Mouse (Mus musculus) left cerebral cortex, postnatal 4 days (tissue): ENCODE data around the gene Rmnd1. TPM values are rescaled to one million over a fixed set of nuclear protein-coding genes. Genes with fewer than 3 reads are reported as not detected.

Experiments used
- DNase-seq: peaks from one replicate; pipeline ENCODE4 v3.0.0-alpha.2; 2022
- intact Hi-C: fragments of 180-260 bp; cut with DNase I; formaldehyde crosslinking; loops from one replicate; pipeline ENCODE4 v1.15.1; 2025
- total RNA-seq, 2 experiments: library from RNA; stranded (reverse); gene quantifications; 2 replicates each; pipeline ENCODE4 v1.2.3; 2021

Rmnd1 gene
- total RNA-seq, 2 experiments from 2014 or later, result 25.2 to 29.7 TPM

- DNase-seq, result no peak
- intact Hi-C loops, result no loop called here
Observed at GRCm38 (mm10) chr10:4395321-4395720, 36.9 kb downstream of the Rmnd1 start.

- peak; percentile 15 for DNase-seq
- intact Hi-C loops, result no loop called here
Observed at GRCm38 (mm10) chr10:4391851-4392250, 40.3 kb downstream of the Rmnd1 start.

DNA sequence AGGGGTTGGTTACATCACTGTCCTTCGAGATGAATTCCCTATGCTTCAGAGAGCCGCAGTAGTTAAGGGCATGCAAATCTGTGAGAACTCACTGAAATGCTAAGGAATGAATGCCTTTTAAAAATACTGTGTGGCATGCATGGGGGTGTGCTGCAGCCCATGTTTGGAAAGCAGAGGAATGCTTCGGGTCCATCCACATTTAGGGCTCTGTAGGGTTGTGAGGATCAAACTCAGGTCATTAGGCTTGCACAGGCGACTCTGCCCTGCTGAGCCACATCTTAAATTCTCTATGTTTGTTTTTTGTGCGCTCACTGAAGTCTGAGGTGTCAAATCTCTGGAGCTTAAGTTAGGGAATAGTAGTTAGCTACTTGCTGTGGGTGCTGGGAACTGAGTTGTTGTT lies 41.1 kb downstream of the Rmnd1 start:
- DNase-seq, result no peak
- intact Hi-C loops, result no loop called here

- DNase-seq, result no peak
- intact Hi-C loops, result no loop called here
Observed at GRCm38 (mm10) chr10:4390550-4390949, 41.6 kb downstream of the Rmnd1 start.

- intact Hi-C loops, result no loop called here
- no peak for DNase-seq
Observed at GRCm38 (mm10) chr10:4389461-4390112, 42.6 kb downstream of the Rmnd1 start.

DNA sequence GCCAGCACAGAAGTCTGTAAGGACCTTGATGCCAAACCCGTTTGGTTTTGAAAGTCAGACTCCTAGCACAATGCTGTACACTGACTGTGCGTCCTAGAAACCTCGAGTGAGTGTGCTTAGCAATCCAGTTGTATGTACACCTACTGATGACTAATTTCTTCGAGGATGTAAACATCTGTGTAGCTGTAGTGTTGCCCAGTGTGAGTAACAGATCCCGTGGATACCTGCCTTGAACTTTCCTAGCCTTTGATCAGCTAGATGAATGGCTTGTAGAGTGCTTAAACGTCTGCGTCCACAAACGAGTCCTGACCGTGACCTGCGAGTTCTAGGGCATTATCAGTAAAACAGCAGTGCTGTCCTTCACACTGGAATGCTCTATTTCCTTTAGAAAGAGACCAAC lies 43.2 kb downstream of the Rmnd1 start:
- intact Hi-C loops, result no loop called here
- DNase-seq, result no peak

DNA sequence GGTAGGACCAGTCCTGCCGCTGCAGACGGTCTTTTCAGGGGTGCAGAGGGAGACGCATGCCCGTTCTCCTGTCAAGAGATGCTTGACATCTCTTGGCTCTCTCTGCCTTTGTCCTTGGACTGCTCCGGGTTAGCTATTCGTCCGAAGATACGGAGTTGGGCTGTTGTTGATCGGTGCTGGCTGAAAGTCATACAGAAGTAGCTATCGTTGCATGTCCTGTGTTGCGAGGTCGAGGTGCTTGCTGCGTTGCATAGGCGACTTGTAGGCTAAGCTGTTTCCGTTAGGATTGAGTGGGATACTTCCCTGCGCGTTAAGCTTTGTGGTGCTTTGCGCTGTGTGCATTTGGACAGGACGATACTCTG lies 43.8 kb downstream of the Rmnd1 start:
- DNase-seq, result no peak
- intact Hi-C loops, result no loop called here

- intact Hi-C loops, result no loop called here
- peak; percentile 78 for DNase-seq
Observed at GRCm38 (mm10) chr10:4387701-4388383, 44.3 kb downstream of the Rmnd1 start, which contains the start of gene Zbtb2. Gene Zbtb2 (minus strand): TSS chr10:4388108.

DNA sequence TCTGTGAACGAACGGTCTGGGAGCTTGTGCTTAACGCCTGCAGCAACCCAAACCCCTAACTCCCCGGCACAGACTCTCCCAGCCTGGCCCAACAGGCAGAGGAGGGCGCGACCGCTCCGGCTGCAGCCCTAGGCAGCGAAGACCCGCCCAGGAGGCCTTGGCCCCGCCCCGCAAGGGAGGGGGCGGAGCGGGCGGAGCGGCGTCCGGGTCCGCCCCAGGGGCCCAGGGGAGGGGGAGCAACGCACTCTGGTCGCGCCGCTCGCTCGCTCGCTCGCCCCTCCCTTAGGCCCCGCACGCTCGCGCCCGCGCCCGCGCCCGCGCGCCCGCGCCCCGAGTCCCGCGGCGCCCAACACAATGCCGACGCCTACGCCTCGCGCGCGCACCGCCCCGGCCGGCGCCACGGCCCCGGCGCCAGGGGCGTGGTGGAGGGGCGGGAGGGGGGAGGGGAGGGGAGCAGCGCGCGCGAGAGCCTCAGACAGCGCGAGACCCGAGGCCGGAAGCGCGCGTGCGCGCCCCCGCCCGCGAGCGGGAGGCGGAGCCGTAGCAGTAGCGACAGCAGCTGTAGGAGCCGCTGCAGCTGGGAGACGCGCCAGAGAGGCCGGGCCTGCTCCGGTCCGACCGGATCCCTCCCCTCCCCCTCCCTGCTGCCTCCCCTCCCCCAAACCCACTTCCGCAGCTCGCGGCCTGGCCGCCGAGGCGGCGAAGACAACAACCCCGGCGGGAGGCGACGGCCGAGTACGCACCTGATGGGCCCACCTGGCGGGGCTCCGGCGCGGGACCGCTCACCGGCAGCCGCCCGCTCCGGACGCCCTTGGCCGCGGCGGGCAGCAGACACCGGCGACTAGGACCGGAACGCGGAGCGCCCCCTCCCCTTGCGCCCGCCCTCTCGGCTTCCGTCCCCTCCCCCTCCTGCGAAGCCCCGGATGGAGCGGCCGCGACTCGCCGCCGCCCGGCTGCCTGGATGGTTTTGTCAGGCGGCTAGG lies 45.3 kb downstream of the Rmnd1 start:
- intact Hi-C loops, result no loop called here

DNA sequence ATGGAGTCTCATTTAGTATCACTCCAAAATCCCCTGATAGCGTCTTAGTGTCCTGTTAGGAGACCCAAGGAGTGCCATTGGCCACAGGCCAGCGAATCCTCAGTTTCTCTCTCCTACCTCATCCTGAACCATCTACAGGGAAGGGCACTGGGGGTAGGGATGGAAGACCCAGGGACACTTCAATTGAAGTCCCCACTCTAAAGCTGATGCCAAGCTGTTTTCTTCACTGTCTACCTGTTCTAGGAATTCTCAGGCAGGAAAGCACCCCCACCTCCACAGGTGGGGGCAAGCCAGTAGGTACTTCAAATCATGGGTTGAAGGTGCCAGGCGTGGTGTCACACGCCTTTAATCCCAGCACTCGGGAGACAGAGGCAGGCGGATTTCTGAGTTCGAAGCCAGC lies 47.9 kb downstream of the Rmnd1 start:
- intact Hi-C loops, result no loop called here
- DNase-seq, result no peak

More for the DNA sequence above, 45.3 kb downstream of the Rmnd1 start:
- DNase-seq, result peak; percentile 98

GRCm38 (mm10) chr10:4380748-4381147 lies 51.4 kb downstream of the Rmnd1 start:
- intact Hi-C loops, result no loop called here
- no peak for DNase-seq

DNA sequence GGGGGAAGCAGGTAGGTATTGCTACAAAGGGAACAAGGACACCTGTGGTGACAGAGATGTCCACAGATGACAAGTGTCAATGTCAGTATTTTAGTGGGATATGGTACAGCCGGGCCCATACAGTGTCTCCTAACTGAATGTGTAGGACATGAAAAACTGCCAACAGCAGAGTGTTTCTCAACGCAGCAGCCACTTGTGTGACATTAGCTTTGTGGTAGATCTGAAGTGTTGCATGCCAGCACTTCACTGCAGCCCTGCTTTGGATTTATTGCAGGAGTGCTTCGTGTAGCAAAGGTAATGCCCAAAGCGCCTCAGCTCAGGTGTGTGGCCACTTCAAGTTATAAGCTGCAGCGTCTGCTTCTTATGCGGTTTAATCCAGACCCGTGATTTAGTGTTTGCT lies 55.3 kb downstream of the Rmnd1 start:
- intact Hi-C loops, result no loop called here
- no peak for DNase-seq

DNA sequence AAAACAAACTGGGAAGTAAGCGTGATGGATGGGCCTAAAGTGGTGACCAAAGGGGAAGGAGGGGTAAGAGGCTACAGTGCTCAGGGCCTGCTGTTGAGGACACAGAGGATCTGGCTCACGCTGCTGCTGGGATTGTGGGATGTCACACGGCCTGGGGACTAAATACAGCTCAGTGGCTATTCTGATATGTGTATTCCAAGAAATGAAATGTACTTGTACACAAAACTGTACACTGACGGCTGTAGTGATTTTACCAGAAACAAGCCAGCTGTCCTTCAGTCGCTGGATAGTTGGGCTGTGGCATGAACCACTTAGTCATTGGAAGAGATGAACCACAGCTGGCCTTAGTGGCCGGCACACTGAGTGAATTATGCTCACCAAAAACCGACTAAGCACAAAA lies 55.7 kb downstream of the Rmnd1 start:
- no peak for DNase-seq
- intact Hi-C loops, result no loop called here

DNA sequence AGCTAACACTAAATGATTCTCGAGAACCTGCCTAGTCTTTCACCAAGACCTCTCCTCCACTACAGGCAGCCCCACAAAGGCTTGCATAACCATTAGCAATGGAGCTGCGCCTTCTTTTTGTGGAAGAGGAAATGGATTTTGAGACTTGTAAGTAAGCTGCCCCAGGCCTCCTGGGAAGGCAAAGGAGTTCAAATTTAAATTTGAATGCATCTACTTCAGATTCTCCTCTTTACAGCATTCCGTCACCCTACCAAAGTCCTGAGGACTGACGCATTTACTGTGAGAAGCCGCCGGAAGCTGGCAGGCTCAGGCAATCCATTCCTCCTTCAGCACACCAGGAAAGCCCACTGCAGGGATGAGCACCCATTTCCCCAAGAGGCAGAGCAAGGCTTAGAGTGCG lies 56.9 kb downstream of the Rmnd1 start:
- DNase-seq, result no peak
- intact Hi-C loops, result no loop called here

- intact Hi-C loops, result no loop called here
- no peak for DNase-seq
Observed at GRCm38 (mm10) chr10:4374734-4375133, 57.5 kb downstream of the Rmnd1 start.

GRCm38 (mm10) chr10:4374239-4374638 lies 57.9 kb downstream of the Rmnd1 start:
- DNase-seq, result no peak
- intact Hi-C loops, result no loop called here

- intact Hi-C loops, result no loop called here
Observed at GRCm38 (mm10) chr10:4373558-4373957, 58.6 kb downstream of the Rmnd1 start.

GRCm38 (mm10) chr10:4372011-4372410 lies 60.2 kb downstream of the Rmnd1 start:
- intact Hi-C loops, result no loop called here
- DNase-seq, result peak; percentile 6

More at GRCm38 (mm10) chr10:4373558-4373957, 58.6 kb downstream of the Rmnd1 start:
- no peak for DNase-seq

DNA sequence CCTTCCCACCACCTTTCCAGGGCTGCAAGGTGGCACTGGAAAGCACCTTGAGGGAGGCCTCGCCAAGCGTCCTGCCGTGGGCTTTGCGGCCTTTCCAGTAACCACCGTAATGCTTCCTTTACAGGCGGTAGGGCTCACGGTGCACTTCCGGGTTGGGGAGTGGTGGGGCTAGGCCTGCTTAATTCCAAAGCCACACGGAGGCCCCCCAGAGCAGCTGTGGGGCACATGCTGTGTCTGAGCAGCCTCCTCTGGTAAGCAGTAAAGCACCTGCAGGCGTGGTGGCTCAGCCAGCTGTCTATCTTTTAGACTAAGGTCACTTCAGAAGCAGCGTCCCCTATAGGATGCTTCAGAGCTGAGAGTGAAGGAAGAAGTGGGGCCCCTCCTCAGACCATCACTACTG lies 62.1 kb downstream of the Rmnd1 start:
- intact Hi-C loops, result no loop called here
- no peak for DNase-seq

DNA sequence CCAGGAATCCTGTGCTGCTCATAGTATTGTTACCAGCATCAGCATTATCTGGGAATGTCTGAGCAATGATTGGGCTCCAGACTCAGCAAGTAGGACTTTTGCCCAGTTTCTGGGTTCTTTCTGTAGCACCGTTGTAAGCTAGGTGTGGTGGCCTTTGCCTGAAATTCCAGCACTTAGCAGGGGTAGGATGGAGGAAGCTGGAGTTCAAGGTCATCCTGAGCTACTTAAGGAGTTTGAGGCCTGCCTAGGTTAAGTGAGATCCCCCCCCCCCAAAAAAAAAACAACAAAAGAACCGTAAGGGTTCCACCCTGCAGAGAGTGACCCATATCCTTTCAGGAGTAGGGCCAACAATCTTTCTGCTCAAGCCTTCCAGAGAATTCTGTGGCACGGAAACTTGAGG lies 67.6 kb downstream of the Rmnd1 start:
- DNase-seq, result no peak
- intact Hi-C loops, result no loop called here

DNA sequence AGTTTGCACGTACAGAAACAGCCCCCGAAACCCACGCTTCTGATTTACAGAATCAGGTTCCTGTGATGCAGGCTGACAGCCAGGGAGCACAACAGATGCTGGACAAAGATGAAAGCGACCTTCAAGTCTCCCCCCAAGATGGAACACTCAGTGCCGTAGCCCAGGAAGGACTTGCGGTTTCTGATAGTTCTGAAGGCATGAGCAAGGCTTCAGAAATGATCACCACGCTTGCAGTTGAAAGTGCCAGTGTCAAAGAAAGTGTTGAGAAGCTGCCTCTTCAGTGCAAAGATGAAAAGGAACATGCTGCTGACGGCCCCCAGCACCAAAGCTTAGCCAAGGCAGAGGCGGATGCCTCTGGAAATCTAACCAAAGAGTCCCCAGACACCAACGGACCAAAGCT lies 74.8 kb downstream of the Rmnd1 start:
- DNase-seq, result no peak
- intact Hi-C loops, result no loop called here
